24 mouse cellular contexts compared by ENCODE assay signal in genomic region chr13:41431795-41432194, GRCm38 (mm10). TPM values are rescaled to one million over a fixed set of nuclear protein-coding genes. Genes with fewer than 3 reads are reported as not detected.
DNase-seq lines count a peak whose midpoint lies in the region.
"Had no signal": no experiment of that assay in that cellular context is flagged by ENCODE, and none has a peak within 500 bp of the region (broad histone marks: within the 10 kb centered on the region; RNA-seq: fewer than 3 reads in every experiment).

No protein-coding gene starts in this region.

- no peaks in the 10 kb centered on the region for H3K36me3 ChIP-seq in heart, embryonic 10.5 days
- H3K36me3 ChIP-seq: embryonic facial prominence, embryonic 12.5 days; heart, embryonic 12.5 days; hindbrain, embryonic 12.5 days; liver, embryonic 13.5 days; midbrain, embryonic 13.5 days; neural tube, embryonic 12.5 days had no signal

- H3K4me3 ChIP-seq in heart, embryonic 10.5 days: no peak overlapping the region
- H3K4me3 ChIP-seq: embryonic facial prominence, embryonic 12.5 days; heart, embryonic 12.5 days; hindbrain, embryonic 12.5 days; left cerebral cortex, adult 2 months; liver, embryonic 13.5 days; megakaryocyte, embryonic 14.5 days; midbrain, embryonic 13.5 days; neural tube, embryonic 12.5 days had no signal

- intact Hi-C loops in heart, postnatal 10 days (cut with DNase I): no loop called here

- peak; percentile 9 for DNase-seq in adrenal gland, adult 2 months
- DNase-seq in adrenal gland, postnatal 36 days: no peak
- DNase-seq in heart, postnatal 10 days: peak; percentile 41 to 44
- no peak for DNase-seq in heart, embryonic 10.5 days (ENCODE audit: low spot score)
- DNase-seq in 3134 (ENCODE audit: extremely low read depth, insufficient read length, low spot score) (peak; percentile 37), adipocyte (ENCODE audit: low spot score) (peak; percentile 22)
- no peak for DNase-seq in right cerebral cortex, postnatal 25 days
- DNase-seq in ovary, postnatal 36 days (ENCODE audit: low spot score): no peak
- DNase-seq: adrenal gland, postnatal 25 days; cerebellum, adult 9-11 months; kidney, adult 11 months; layer of hippocampus, adult 9-11 months; liver, embryonic 13.5 days; lung, adult 2 months; lung, postnatal 36 days; retina, postnatal 1 day; thymus, postnatal 14 days had no signal

- no peaks in the 10 kb centered on the region for H3K4me1 ChIP-seq in heart, embryonic 10.5 days
- H3K4me1 ChIP-seq: heart, embryonic 12.5 days; hindbrain, embryonic 12.5 days; liver, embryonic 13.5 days; midbrain, embryonic 13.5 days; neural tube, embryonic 12.5 days had no signal

- H3K27ac ChIP-seq in heart, embryonic 10.5 days: no peak overlapping the region
- H3K27ac ChIP-seq: embryonic facial prominence, embryonic 12.5 days; hindbrain, embryonic 12.5 days; left cerebral cortex, adult 2 months; liver, embryonic 13.5 days; midbrain, embryonic 13.5 days; neural tube, embryonic 12.5 days had no signal

- peaks cover 11% of the 10 kb centered on the region; the same call in 1 of the 2 replicates for H3K27me3 ChIP-seq in heart, embryonic 10.5 days (ENCODE audit: insufficient read depth, poor library complexity, severe bottlenecking)
- H3K27me3 ChIP-seq: embryonic facial prominence, embryonic 12.5 days; hindbrain, embryonic 12.5 days; liver, embryonic 13.5 days; midbrain, embryonic 13.5 days; neural tube, embryonic 12.5 days had no signal

- H3K9me3 ChIP-seq in heart, embryonic 10.5 days: no peaks in the 10 kb centered on the region
- H3K9me3 ChIP-seq: embryonic facial prominence, embryonic 12.5 days; heart, embryonic 12.5 days; hindbrain, embryonic 12.5 days; liver, embryonic 13.5 days; megakaryocyte, embryonic 14.5 days; midbrain, embryonic 13.5 days; neural tube, embryonic 12.5 days had no signal

- WGBS in heart, embryonic 10.5 days: 78% methylated on average over 3 of the region's 3 CpGs

RNA-seq across cellular contexts. Expression of gene Nedd9, which starts 55.4 kb away (rescaled TPM):
- total RNA-seq in adrenal gland, adult 2 months (2021): 10 to 100 TPM; 23.6 to 31.4 TPM
- polyA plus RNA-seq in adrenal gland, adult 2 months (2012; rRNA removed): 5.5 and 8.7 TPM in 2 replicates
- 10 to 100 TPM; 18.0 to 21.5 TPM for total RNA-seq in adrenal gland, postnatal 36 days (2021)
- total RNA-seq in heart, postnatal 10 days (2021): 10 to 100 TPM; 38.5 to 40.9 TPM
- polyA plus RNA-seq in heart, embryonic 10.5 days (2016; fragmentation: Nextera tagmentation; extraction: Ambion mirVana): 14.7 and 15.8 TPM in 2 replicates

Comparison
In these comparisons a context has a peak if more than half of its experiments do, and no peak if none do; other contexts are left out.
1. DNase-seq: peak in adrenal gland, adult 2 months (single experiment), heart, postnatal 10 days (2 of 2), 3134 (single experiment) and adipocyte (single experiment); none in adrenal gland, postnatal 36 days (0 of 2), heart, embryonic 10.5 days (single experiment), right cerebral cortex, postnatal 25 days (single experiment) and ovary, postnatal 36 days (single experiment).